Mouse (Mus musculus) left cerebral cortex, adult 2 months (tissue): ENCODE results near the gene Cyth1. TPM values are rescaled to one million over a fixed set of nuclear protein-coding genes. Genes with fewer than 3 reads are reported as not detected.

Experiments used
- DNase-seq, 2 experiments: peaks; one replicate each; pipeline ENCODE4 v3.0.0; 2021 to 2022; ENCODE audit warnings: low spot score in 2 of 2, mixed read lengths in 1 of 2; ENCODE audit errors: extremely low spot score in 1 of 2
- H3K27ac ChIP-seq: fragments of 200-600 bp; 2 replicates; pipeline ENCODE4 v1.8.1; 2022
- H3K4me3 ChIP-seq: fragments of 200-600 bp; 2 replicates; pipeline ENCODE4 v1.8.1; 2022
- CTCF ChIP-seq: fragments of 200-600 bp; IDR thresholded peaks from 2 replicates; pipeline ENCODE4 v1.8.1; 2022; ENCODE audit warnings: antibody characterized with exemption, mild to moderate bottlenecking, moderate library complexity
- intact Hi-C: fragments of 180-260 bp; cut with DNase I; formaldehyde crosslinking; loops from one replicate; pipeline ENCODE4 v1.15.1; 2025
- total RNA-seq, 2 experiments: library from RNA; stranded (reverse); gene quantifications; 2 replicates each; pipeline ENCODE4 v1.2.3; 2021

Gene Cyth1
- total RNA-seq, 2 experiments from 2014 or later = 65.2 to 69.3 TPM

DNA sequence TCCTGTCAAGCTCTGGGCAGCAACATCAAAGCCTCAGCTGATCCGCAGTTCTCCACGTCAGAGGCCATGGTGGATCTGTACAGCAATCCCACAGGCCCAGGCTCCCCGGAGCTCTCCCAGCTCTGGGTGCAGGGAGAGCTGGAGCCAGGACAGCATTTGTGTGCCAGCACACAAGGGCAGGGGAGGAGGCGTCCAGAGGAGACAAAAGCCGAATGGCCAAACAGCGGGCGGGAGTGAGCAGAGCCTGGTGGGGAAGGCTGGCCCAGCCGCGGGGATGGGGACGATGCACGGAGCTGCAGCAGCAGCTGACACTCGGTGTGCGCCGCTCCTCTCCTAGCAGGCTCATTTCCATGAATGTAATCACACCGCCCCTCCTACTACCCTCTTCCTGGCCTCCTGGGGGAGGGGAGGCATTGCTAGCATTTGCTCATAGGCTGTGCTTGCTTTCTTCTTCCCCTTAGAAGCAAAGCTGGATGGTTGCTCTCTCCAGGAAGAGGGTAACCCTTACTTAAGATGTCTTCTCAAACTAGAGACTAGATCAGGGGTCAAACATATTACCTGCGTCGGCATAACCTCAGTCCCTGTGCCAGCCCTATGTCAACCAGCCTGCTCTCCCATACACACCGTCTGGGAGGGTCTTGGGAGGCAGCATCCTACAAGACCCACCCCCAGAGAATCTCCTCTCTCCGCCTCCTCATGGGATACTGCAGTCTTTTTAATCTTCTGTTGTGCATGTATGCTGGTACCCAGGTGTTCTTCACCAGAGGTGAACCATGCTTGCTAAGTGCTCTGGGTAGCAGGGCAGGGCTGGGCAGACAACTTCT, 45.8 kb downstream of the Cyth1 start:
- H3K4me3 ChIP-seq = peak overlapping the region; percentile 68
- peak; percentile 81 to 84 for DNase-seq
- peak overlapping the region; percentile 98 for H3K27ac ChIP-seq
- no peak for TF ChIP-seq CTCF
- intact Hi-C loops = loop anchor here (1.0 kb wide), 1 partner anchor 10 kb away; no protein-coding TSS in a partner anchor

GRCm38 (mm10) chr11:118201833-118202409, 46.5 kb downstream of the Cyth1 start:
- H3K4me3 ChIP-seq = peak overlapping the region; percentile 68

GRCm38 (mm10) chr11:118200834-118201830, 47.3 kb downstream of the Cyth1 start:
- no peak for TF ChIP-seq CTCF
- Histone ChIP-seq H3K27ac (peak overlapping the region; percentile 98), H3K4me3 (peak overlapping the region; percentile 68)
- intact Hi-C loops = no loop called here
- no peak for DNase-seq

More at GRCm38 (mm10) chr11:118201833-118202409, 46.5 kb downstream of the Cyth1 start:
- H3K27ac ChIP-seq = peak overlapping the region; percentile 98
- intact Hi-C loops = loop anchor here (1.0 kb wide), 1 partner anchor 10 kb away; no protein-coding TSS in a partner anchor
- DNase-seq = no peak
- TF ChIP-seq CTCF = no peak

DNA sequence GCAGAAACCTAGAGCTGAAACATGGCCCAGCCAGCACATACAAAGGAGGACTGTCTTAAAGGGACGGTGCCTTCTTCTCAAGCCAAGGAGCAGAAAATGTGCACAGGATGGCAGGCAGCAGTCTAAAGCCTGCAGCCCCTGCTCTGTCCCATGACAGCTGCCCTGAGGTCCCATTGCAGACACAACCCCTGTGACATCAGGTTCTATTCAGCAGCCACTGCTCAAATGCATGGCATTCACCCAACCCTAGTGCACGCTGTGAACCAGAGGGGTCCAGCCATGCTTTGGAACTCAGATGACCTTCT, 50.1 kb downstream of the Cyth1 start:
- no peak for TF ChIP-seq CTCF
- Histone ChIP-seq H3K4me3 (peak overlapping the region; percentile 33), H3K27ac (peak overlapping the region; percentile 94)
- intact Hi-C loops = no loop called here
- DNase-seq = no peak

GRCm38 (mm10) chr11:118197508-118198295, 50.7 kb downstream of the Cyth1 start:
- peak; percentile 18 for TF ChIP-seq CTCF
- peak; percentile 61 to 65 for DNase-seq
- intact Hi-C loops = no loop called here
- Histone ChIP-seq H3K27ac (peak overlapping the region; percentile 94), H3K4me3 (peak overlapping the region; percentile 33)

GRCm38 (mm10) chr11:118196824-118197388, 51.5 kb downstream of the Cyth1 start:
- H3K4me3 ChIP-seq = no peak overlapping the region

GRCm38 (mm10) chr11:118193390-118194147, 54.8 kb downstream of the Cyth1 start:
- Histone ChIP-seq H3K4me3 (no peak overlapping the region), H3K27ac (peak overlapping the region; percentile 1)
- intact Hi-C loops = no loop called here
- peak; percentile 34 for TF ChIP-seq CTCF
- no peak for DNase-seq

More at GRCm38 (mm10) chr11:118196824-118197388, 51.5 kb downstream of the Cyth1 start:
- peak overlapping the region; percentile 94 for H3K27ac ChIP-seq
- intact Hi-C loops = no loop called here
- TF ChIP-seq CTCF = no peak
- no peak for DNase-seq

DNA sequence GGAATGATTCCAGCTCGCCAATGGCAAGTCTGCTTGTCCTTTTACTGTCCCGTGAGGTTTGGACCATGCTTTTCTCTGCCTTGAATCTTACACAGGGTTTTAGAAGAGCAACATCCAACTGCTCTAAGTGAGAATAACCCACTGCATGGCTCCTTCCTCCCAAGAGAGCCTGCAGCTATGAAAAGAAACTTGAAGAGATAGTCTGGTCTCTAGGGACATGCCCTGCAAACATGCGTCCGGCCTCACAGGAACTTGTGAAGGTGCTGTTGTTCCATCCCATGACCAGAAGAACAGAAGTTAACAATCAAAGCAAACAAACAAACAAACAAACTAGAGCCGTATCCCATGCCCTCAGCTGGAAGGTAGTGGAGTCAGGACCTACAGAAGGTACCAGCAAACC, 55.4 kb downstream of the Cyth1 start:
- TF ChIP-seq CTCF = no peak
- DNase-seq = no peak
- no peak overlapping the region for H3K4me3 ChIP-seq
- 0 out of 2 replicates have a peak overlapping the region, but pooled peaks have one; percentile 1 for H3K27ac ChIP-seq
- intact Hi-C loops = no loop called here

DNA sequence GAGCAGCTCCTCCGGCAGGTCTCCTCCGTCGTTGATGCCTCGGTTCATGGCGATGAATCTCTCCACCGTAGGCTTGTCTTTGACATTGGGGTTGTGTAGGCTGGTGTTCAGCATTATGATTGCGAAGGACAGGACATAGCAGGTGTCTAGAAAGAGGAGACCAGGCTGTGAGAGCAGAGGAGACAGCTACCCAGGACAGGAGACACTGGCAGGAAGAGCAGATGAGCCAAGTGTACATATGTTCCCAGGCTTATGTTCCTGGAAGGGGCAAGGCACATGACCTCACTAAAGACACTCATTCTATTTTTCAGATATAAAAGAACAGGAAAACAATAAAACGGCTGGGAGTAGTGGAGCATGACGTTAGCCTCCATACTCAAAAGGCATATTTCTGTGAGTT, 65.6 kb downstream of the Cyth1 start:
- no peak for TF ChIP-seq CTCF
- no peak for DNase-seq
- intact Hi-C loops = loop anchor here (2.0 kb wide), 1 partner anchor 30 kb away; no protein-coding TSS in a partner anchor
- Histone ChIP-seq H3K27ac (peak overlapping the region; percentile 42), H3K4me3 (no peak overlapping the region)

- intact Hi-C loops = loop anchor here (2.0 kb wide), 1 partner anchor 30 kb away; no protein-coding TSS in a partner anchor
- no peak for DNase-seq
- no peak for TF ChIP-seq CTCF
- Histone ChIP-seq H3K27ac (peak overlapping the region; percentile 85), H3K4me3 (no peak overlapping the region)
Observed at GRCm38 (mm10) chr11:118182353-118182752, 66.0 kb downstream of the Cyth1 start.
